In the genomic region with DNA sequence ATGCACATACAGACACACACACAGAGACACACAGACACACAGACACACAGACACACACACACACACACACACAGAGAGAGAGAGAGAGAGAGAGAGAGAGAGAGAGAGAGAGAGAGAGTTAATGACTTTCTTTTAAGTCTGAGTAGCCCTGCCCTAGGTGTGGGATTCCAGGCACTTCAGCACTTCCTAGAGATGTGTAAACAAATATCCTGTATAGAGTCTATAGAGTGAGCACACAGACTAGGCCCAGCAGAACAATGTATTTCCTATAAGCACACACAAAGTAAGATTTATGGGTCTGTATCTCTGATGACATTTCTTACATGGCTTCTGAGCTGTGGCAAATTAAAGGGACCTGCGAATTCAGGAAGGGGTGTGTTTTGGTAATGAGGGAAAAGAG, we compare ENCODE assay signal across 23 mouse cellular contexts.
"Had no signal": no experiment of that assay in that cellular context is flagged by ENCODE, and none has a peak within 500 bp of the region (broad histone marks: within the 10 kb centered on the region; RNA-seq: fewer than 3 reads in every experiment).

No protein-coding gene starts in this region.

- ATAC-seq: forebrain, postnatal 0 days; inflammation-experienced regulatory T-cells, adult 6 months; intestine, embryonic 15.5 days; intestine, postnatal 0 days; liver, embryonic 12.5 days had no signal

- H3K36me3 ChIP-seq: heart, embryonic 10.5 days; heart, embryonic 12.5 days; hindbrain, embryonic 15.5 days; intestine, embryonic 15.5 days; limb, embryonic 13.5 days; limb, embryonic 15.5 days; liver, embryonic 12.5 days had no signal

- H3K27ac ChIP-seq: gastrocnemius, adult 2 months; heart, embryonic 10.5 days; intestine, embryonic 15.5 days; limb, embryonic 13.5 days; limb, embryonic 15.5 days; liver, embryonic 12.5 days had no signal

- H3K4me2 ChIP-seq: heart, embryonic 12.5 days; intestine, embryonic 15.5 days; limb, embryonic 13.5 days; limb, embryonic 15.5 days; liver, embryonic 12.5 days had no signal

- H3K4me1 ChIP-seq: heart, embryonic 10.5 days; heart, embryonic 12.5 days; intestine, embryonic 15.5 days; limb, embryonic 15.5 days; liver, embryonic 12.5 days had no signal

- H3K4me3 ChIP-seq: gastrocnemius, adult 2 months; heart, embryonic 10.5 days; heart, embryonic 12.5 days; hindbrain, embryonic 15.5 days; intestine, embryonic 15.5 days; limb, embryonic 13.5 days; limb, embryonic 15.5 days; liver, embryonic 12.5 days had no signal

- H3K27me3 ChIP-seq: heart, embryonic 12.5 days; hindbrain, embryonic 15.5 days; intestine, embryonic 15.5 days; limb, embryonic 13.5 days; limb, embryonic 15.5 days; liver, embryonic 12.5 days had no signal

- DNase-seq: forebrain, postnatal 0 days; gastrocnemius, adult 2 months; gastrocnemius, postnatal 10 days; gastrocnemius, postnatal 25 days; heart, adult 18-20 months; heart, postnatal 10 days; heart, postnatal 4 days; kidney, adult 18-20 months; kidney, adult 8-10 months; kidney, postnatal 10 days; kidney, postnatal 36 days; layer of hippocampus, adult 9-11 months; layer of hippocampus, postnatal 36 days; left cerebral cortex, postnatal 4 days had no signal

- H3K9ac ChIP-seq: heart, embryonic 12.5 days; hindbrain, embryonic 15.5 days; intestine, embryonic 15.5 days; limb, embryonic 13.5 days; limb, embryonic 15.5 days; liver, embryonic 12.5 days had no signal

- H3K9me3 ChIP-seq: heart, embryonic 10.5 days; heart, embryonic 12.5 days; hindbrain, embryonic 15.5 days; intestine, embryonic 15.5 days; limb, embryonic 13.5 days; limb, embryonic 15.5 days; liver, embryonic 12.5 days had no signal
